Mouse (Mus musculus) C2C12 (cell line): ENCODE results near the gene Sptbn1.

ENCODE experiments used
- CEBPB ChIP-seq: IDR thresholded peaks from one replicate; pipeline ENCODE4 v1.6.1; 2011; ENCODE audit warnings: low read depth, mild to moderate bottlenecking, control low read depth, moderate library complexity
- CTCF ChIP-seq: IDR thresholded peaks from one replicate; pipeline ENCODE4 v1.5.1; 2011; ENCODE audit not compliant: control insufficient read depth, insufficient read depth, insufficient read length
- MAX ChIP-seq: IDR thresholded peaks from one replicate; pipeline ENCODE4 v1.6.1; 2011; ENCODE audit warnings: mild to moderate bottlenecking, control low read depth
- MYOD1 ChIP-seq: IDR thresholded peaks from one replicate; pipeline ENCODE4 v1.6.1; 2011; ENCODE audit warnings: low read depth; ENCODE audit not compliant: control insufficient read depth, insufficient read length
- MYOG ChIP-seq: IDR thresholded peaks from one replicate; pipeline ENCODE4 v1.6.1; 2011; ENCODE audit not compliant: control insufficient read depth, insufficient read length; ENCODE audit errors: extremely low read depth
- USF1 ChIP-seq: IDR thresholded peaks from one replicate; pipeline ENCODE4 v1.6.1; 2011; ENCODE audit warnings: low read depth, mild to moderate bottlenecking, control low read depth, moderate library complexity

DNA sequence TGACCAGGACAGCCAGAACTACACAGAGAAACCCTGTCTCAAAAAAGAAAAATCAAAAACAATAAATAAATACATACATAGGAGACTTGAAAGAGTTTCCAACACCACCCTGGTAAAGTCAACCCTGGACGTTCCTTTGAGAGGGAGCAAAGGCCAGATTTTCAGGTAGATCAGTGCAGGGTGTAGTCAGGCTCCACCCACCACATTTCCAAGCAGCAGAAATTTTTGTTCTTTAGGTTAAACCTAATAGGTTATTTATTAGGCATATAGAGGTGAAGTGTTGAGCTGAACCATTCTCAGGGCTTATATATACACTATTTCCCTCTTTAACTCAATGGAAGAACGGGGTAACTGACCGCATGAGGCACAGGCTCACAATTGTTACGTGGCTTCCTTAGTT, 77.0 kb downstream of the Sptbn1 start:
- TF ChIP-seq CTCF (no peak), MYOD1 (no peak), USF1 (no peak), MYOG (no peak), MAX (no peak), CEBPB (no peak)
